In the genomic region with DNA sequence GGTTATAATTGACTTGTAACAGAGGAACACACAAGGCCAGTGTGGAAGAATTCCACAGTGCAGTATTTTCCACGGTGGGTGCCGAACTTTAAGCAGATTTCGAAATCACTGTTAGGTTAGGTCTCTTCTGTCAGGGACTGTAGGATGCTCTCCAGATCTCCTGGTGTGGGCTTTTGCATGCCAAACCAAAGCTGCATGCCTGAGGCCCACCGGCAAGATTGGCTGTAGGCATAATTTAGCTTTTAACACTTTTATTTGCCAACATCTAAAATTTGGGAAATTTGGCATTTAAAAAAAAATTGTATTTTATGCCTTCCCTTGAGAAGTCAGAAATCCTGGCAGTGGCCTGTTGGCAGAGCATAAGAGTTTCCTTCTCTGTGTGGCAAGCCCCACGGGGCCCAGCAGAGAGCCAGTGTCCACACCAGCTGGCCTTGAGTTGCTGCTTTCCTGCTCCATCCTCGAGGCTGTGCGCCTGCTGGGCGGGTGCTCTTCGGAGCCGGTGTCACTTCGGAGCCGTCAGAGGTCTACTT, we compare ENCODE assay signal across 10 mouse cellular contexts. TPM values are rescaled to one million over a fixed set of nuclear protein-coding genes. Genes with fewer than 3 reads are reported as not detected.
DNase-seq lines count a peak whose midpoint lies in the region; ATAC-seq and TF ChIP-seq lines count a peak whose summit lies in the region.
"Had no signal": no experiment of that assay in that cellular context is flagged by ENCODE, and none has a peak within 500 bp of the region (broad histone marks: within the 10 kb centered on the region; RNA-seq: fewer than 3 reads in every experiment).

No protein-coding gene starts in this region.

- H3K4me2 ChIP-seq in embryonic facial prominence, embryonic 14.5 days (ENCODE audit: low read depth, low read length): no peak overlapping the region
- peak overlapping the region; percentile 36 for H3K4me2 ChIP-seq in limb, embryonic 13.5 days (replicated peaks)

- no peaks in the 10 kb centered on the region for H3K36me3 ChIP-seq in embryonic facial prominence, embryonic 14.5 days (ENCODE audit: control insufficient read depth, insufficient read depth, low read length)
- H3K36me3 ChIP-seq in limb, embryonic 13.5 days: 0 out of 2 replicates have a peak, but pooled peaks cover 4% of the 10 kb centered on the region

- no peak overlapping the region for H3K9ac ChIP-seq in embryonic facial prominence, embryonic 14.5 days (ENCODE audit: low read depth, low read length)
- H3K9ac ChIP-seq in limb, embryonic 13.5 days: no peak overlapping the region
- H3K9ac ChIP-seq: liver, embryonic 14.5 days had no signal

- WGBS in embryonic facial prominence, embryonic 14.5 days: 58% methylated on average over 12 of the region's 12 CpGs
- 55% methylated on average over 12 of the region's 12 CpGs for WGBS in limb, embryonic 13.5 days

- no peak overlapping the region for H3K4me3 ChIP-seq in layer of hippocampus, adult 2 months
- H3K4me3 ChIP-seq in embryonic facial prominence, embryonic 14.5 days (ENCODE audit: low read depth, low read length): no peak overlapping the region
- no peak overlapping the region for H3K4me3 ChIP-seq in limb, embryonic 13.5 days
- H3K4me3 ChIP-seq: megakaryocyte, embryonic 14.5 days had no signal

- TF ChIP-seq CTCF in layer of hippocampus, adult 2 months (conservative IDR thresholded peaks at IDR 0.05): no peak

- H3K4me1 ChIP-seq in embryonic facial prominence, embryonic 14.5 days (ENCODE audit: control insufficient read depth, insufficient read depth, low read length): peaks cover 17% of the 10 kb centered on the region
- peaks cover 64% of the 10 kb centered on the region for H3K4me1 ChIP-seq in limb, embryonic 13.5 days

- DNase-seq in layer of hippocampus, adult 2 months (ENCODE audit: low spot score in 2 of 2): no peak
- DNase-seq in layer of hippocampus, postnatal 10 days (ENCODE audit: low spot score in 2 of 2): no peak
- DNase-seq in cerebellum, adult 11 months: peak; percentile 42
- DNase-seq in embryonic facial prominence, embryonic 14.5 days (ENCODE audit: low spot score): no peak
- no peak for DNase-seq in natural killer cell, adult 2 months (ENCODE audit: low spot score in 2 of 2)
- no peak for DNase-seq in urinary bladder, postnatal 4 days (ENCODE audit: low spot score in 2 of 2)
- DNase-seq: layer of hippocampus, adult 9-11 months had no signal

- H3K27ac ChIP-seq in layer of hippocampus, adult 2 months: peak overlapping the region; percentile 54; the same call in 1 of the 2 replicates
- H3K27ac ChIP-seq in embryonic facial prominence, embryonic 14.5 days (replicated peaks; ENCODE audit: low read depth, low read length): 0 out of 2 replicates have a peak overlapping the region, but pooled peaks have one; percentile 8
- peak overlapping the region; percentile 69 for H3K27ac ChIP-seq in limb, embryonic 13.5 days
- H3K27ac ChIP-seq: liver, embryonic 14.5 days had no signal

- no peaks in the 10 kb centered on the region for H3K9me3 ChIP-seq in embryonic facial prominence, embryonic 14.5 days (ENCODE audit: control insufficient read depth, low read length)
- H3K9me3 ChIP-seq in limb, embryonic 13.5 days: no peaks in the 10 kb centered on the region; the same call in 1 of the 2 replicates

- no peaks in the 10 kb centered on the region for H3K27me3 ChIP-seq in embryonic facial prominence, embryonic 14.5 days (replicated peaks; ENCODE audit: control insufficient read depth, insufficient read depth, low read length)
- H3K27me3 ChIP-seq in limb, embryonic 13.5 days: no peaks in the 10 kb centered on the region
- H3K27me3 ChIP-seq: megakaryocyte, embryonic 14.5 days had no signal

- no peak for ATAC-seq in embryonic facial prominence, embryonic 14.5 days (ENCODE audit: low read depth)
- ATAC-seq in limb, embryonic 13.5 days (ENCODE audit: low FRiP score, low read depth): peak; percentile 48; the same call in 1 of the 2 replicates

RNA-seq across cellular contexts. Expression of a gene that starts 12.5 kb away (rescaled TPM):
- 10 to 100 TPM; 17.6 to 18.4 TPM for total RNA-seq in layer of hippocampus, adult 2 months (2021)
- 10 to 100 TPM; 11.0 to 12.5 TPM for total RNA-seq in layer of hippocampus, postnatal 10 days (2021)
- 56.0 and 57.8 TPM in 2 replicates for polyA plus RNA-seq in embryonic facial prominence, embryonic 14.5 days (2014; fragmentation: Nextera tagmentation; extraction: Ambion mirVana)
- polyA plus RNA-seq in limb, embryonic 13.5 days (2015; fragmentation: Nextera tagmentation; extraction: Ambion mirVana): 60.7 and 68.6 TPM in 2 replicates

Comparison
In these comparisons a context has a peak if more than half of its experiments do, and no peak if none do; other contexts are left out.
1. H3K27ac ChIP-seq: peak in every context shown above with its lines; median percentile 69 in limb, embryonic 13.5 days; 54 in layer of hippocampus, adult 2 months; 8 in embryonic facial prominence, embryonic 14.5 days.